Mouse (Mus musculus): ENCODE measurements at regions not wholly inside any gene's neighbourhood (a gene's known extent, or its start where the extent isn't known, plus 50 kb on each side); places are given as distances from the start of the nearest gene placed in this dataset.

DNA sequence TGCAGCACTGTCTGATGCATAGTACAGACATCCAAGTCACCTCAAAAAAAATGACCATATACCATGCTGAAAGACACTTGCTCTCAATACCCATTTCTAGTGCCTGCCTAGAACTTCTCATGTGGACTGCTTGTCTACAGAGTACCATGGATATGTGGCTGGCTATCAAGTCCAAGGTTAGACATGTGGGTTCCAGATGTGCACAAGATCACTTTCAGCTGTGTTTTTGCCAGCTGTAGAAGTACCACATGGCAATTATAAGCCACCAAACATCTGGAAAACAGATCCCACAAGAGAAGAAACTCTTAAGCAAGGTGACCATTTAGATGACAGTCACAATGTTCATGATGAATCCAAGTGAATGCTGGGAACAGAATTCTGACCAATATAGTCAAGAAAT is 409.8 kb downstream of the Insc start:
- no peaks in the 10 kb centered on the region for H3K4me1 ChIP-seq (ENCODE audit: control insufficient read depth, insufficient read depth, low read length)
- H3K36me3 ChIP-seq (replicated peaks; ENCODE audit: control insufficient read depth, insufficient read depth, low read depth, low read length) = no peaks in the 10 kb centered on the region
- DNase-seq (ENCODE audit: low spot score) (peak; percentile 81), ATAC-seq (replicated peaks; ENCODE audit: insufficient number of reproducible peaks, low FRiP score, low TSS enrichment, low read depth) (no peak)
- no peak overlapping the region for H3K4me2 ChIP-seq (ENCODE audit: low read depth, low read length)
- no peaks in the 10 kb centered on the region for H3K9me3 ChIP-seq (replicated peaks; ENCODE audit: control insufficient read depth, low read length)
- H3K27ac ChIP-seq (replicated peaks; ENCODE audit: low read depth, low read length) = no peak overlapping the region
- no peak overlapping the region for H3K4me3 ChIP-seq (ENCODE audit: low read depth, low read length)
- H3K9ac ChIP-seq (replicated peaks; ENCODE audit: low read length) = no peak overlapping the region
- no peaks in the 10 kb centered on the region for H3K27me3 ChIP-seq (ENCODE audit: control insufficient read depth, insufficient read depth, low read length)

DNA sequence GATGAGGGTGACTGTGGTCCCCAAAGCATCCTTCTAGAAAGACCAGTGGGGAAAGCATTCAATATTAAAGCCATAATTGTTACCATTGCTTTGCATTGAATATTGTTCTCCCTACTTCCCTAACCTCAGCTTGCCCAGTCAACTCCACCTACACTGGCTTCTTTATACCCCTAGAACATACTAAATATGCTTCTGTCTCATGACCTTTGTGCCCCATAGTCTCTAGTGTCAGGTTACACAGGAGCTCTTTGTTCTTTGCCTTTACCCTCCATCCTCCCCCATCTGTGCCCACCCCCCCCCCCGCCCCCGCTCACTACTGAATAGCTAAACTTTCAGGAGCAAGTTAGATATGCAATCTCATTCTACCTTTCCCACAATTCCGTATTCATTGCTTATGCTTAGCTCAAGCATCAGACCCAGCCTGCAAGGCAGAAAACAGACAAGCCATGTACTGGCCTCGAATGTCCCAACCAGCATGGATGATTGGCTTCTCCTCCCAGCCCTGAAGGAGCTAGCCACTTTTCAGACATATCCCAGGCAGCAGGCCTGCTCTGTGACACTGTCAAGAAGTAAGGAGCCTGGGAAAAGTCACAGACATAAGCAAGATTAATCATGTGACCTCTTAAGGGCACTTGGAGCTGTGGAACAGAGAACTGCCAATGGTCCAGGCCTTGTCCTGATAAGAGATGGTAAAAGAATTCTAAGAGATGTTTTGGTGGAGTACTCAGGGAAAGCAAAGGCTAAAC is 410.4 kb downstream of the Insc start:
- ATAC-seq (replicated peaks; ENCODE audit: insufficient number of reproducible peaks, low FRiP score, low TSS enrichment, low read depth) = 0 out of 2 replicates have a peak, but pooled peaks have one; percentile 29
- DNase-seq (ENCODE audit: low spot score) = peak; percentile 26
- Histone ChIP-seq H3K4me1 (ENCODE audit: control insufficient read depth, insufficient read depth, low read length) (no peaks in the 10 kb centered on the region), H3K27me3 (ENCODE audit: control insufficient read depth, insufficient read depth, low read length) (no peaks in the 10 kb centered on the region), H3K36me3 (replicated peaks; ENCODE audit: control insufficient read depth, insufficient read depth, low read depth, low read length) (no peaks in the 10 kb centered on the region), H3K4me2 (ENCODE audit: low read depth, low read length) (no peak overlapping the region), H3K4me3 (ENCODE audit: low read depth, low read length) (no peak overlapping the region), H3K27ac (replicated peaks; ENCODE audit: low read depth, low read length) (no peak overlapping the region), H3K9me3 (replicated peaks; ENCODE audit: control insufficient read depth, low read length) (no peaks in the 10 kb centered on the region), H3K9ac (replicated peaks; ENCODE audit: low read length) (no peak overlapping the region)
- 38% methylated on average over 4 of the region's 4 CpGs for WGBS

DNA sequence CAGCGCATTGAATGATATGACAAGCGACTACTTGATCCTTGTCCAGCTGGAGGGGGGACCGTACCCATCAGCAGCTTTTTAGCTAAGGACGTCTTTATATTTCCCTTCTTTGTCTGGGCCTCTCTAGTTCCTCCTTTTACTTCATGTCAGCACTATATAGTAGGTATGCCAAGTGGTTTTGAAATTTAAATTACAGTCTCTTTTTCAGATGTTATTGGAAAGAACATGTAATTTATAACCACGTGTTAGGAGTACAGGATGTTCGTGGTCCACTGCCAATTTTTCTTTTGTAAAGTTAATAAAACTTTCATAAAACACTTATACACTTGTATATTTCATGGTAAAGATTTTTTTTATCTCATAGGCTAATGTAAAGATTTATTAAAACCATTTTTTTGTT is 426.5 kb downstream of the Insc start:
- DNase-seq (ENCODE audit: low spot score) = no peak
- Histone ChIP-seq H3K9me3 (replicated peaks; ENCODE audit: control insufficient read depth, low read length) (no peaks in the 10 kb centered on the region), H3K9ac (replicated peaks; ENCODE audit: low read length) (no peak overlapping the region), H3K4me1 (ENCODE audit: control insufficient read depth, insufficient read depth, low read length) (no peaks in the 10 kb centered on the region), H3K4me3 (ENCODE audit: low read depth, low read length) (no peak overlapping the region), H3K27me3 (ENCODE audit: control insufficient read depth, insufficient read depth, low read length) (no peaks in the 10 kb centered on the region), H3K4me2 (ENCODE audit: low read depth, low read length) (no peak overlapping the region), H3K36me3 (replicated peaks; ENCODE audit: control insufficient read depth, insufficient read depth, low read depth, low read length) (no peaks in the 10 kb centered on the region), H3K27ac (replicated peaks; ENCODE audit: low read depth, low read length) (no peak overlapping the region)
- ATAC-seq (replicated peaks; ENCODE audit: insufficient number of reproducible peaks, low FRiP score, low TSS enrichment, low read depth) = no peak
- 57% methylated on average over 6 of the region's 6 CpGs for WGBS

DNA sequence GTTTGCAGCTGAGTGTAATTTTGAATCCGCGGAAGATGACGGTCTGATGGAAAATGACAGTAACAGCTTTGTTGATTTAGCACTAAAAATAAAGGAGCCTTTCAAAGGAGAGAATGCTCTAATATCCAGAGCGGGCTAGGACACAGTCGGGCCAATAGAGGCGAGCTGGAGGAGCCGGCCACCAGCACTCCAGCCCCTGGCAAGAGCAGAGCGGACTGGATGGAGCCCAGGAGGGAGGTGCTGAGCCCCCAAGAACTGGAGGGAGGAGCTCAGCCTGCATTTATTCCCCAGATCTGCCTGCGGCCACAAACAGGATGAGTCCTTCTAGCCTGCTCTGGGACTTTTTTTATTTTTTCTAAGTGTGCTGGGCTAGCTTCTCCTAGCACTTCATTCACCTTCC is 426.9 kb downstream of the Insc start:
- 29% methylated on average over 9 of the region's 9 CpGs for WGBS
- Histone ChIP-seq H3K4me2 (ENCODE audit: low read depth, low read length) (no peak overlapping the region), H3K27me3 (ENCODE audit: control insufficient read depth, insufficient read depth, low read length) (no peaks in the 10 kb centered on the region), H3K4me1 (ENCODE audit: control insufficient read depth, insufficient read depth, low read length) (no peaks in the 10 kb centered on the region), H3K9ac (replicated peaks; ENCODE audit: low read length) (no peak overlapping the region), H3K27ac (replicated peaks; ENCODE audit: low read depth, low read length) (no peak overlapping the region), H3K9me3 (replicated peaks; ENCODE audit: control insufficient read depth, low read length) (no peaks in the 10 kb centered on the region), H3K36me3 (replicated peaks; ENCODE audit: control insufficient read depth, insufficient read depth, low read depth, low read length) (no peaks in the 10 kb centered on the region), H3K4me3 (ENCODE audit: low read depth, low read length) (no peak overlapping the region)
- DNase-seq (ENCODE audit: low spot score) (peak; percentile 14), ATAC-seq (replicated peaks; ENCODE audit: insufficient number of reproducible peaks, low FRiP score, low TSS enrichment, low read depth) (no peak)

DNA sequence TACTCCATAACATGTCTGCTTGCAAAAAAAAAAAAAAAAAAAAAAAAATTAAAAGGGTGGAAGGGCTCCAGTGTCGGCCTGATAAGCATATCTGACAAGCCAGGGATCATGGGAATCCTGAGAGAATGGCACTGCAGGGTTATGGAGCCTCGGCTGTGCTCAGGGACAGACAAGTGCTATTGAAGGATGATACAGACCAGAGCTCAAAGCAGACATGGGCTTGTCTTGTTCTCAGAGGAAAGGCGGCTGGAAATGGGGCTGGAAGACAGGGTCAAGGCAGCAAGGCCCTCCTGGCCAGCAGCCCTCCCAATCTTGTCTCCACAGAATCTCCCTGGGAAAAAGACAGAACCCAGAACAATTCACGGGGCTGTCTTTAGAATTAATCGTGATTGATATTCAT is 449.0 kb downstream of the Insc start:
- no peak overlapping the region for H3K9ac ChIP-seq (replicated peaks; ENCODE audit: low read length)
- no peak for ATAC-seq (replicated peaks; ENCODE audit: insufficient number of reproducible peaks, low FRiP score, low TSS enrichment, low read depth)

DNA sequence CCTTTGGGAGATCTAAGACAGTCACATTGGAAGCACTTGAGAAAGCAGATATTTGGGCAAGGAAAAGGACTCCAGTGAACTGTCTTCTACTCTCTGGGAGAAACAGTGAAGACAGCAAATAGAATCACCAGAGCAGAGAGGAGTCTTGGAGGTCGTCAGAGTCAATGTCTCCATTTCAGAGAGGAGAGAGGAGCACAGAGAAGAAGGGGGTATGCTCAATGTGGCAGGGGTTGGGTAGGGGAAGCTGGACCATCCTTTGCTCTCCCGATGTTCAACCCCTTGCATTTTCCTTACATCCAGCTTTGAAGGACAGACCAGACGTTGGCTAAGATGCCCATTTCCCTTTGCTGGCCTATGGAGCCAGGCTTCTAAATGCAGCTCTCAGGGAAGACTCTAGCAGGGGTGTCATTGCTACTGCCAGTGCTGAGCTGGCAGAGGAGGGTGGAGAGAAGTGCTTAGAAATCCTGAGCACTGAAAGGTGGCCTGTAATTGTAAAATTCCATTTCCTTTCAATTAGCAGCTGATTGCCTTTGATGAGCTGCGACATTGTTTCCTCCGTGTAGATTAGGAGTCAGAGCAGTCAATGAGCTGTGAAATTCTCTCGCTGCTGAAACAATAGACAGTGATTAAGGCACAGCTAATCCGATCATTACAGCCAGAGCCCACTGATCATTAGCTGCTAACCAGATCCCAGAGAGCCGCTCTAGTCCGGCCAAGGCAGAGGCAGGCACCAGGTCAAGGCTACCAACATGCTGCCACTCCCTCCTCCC is 449.7 kb downstream of the Insc start:
- Histone ChIP-seq H3K27ac (replicated peaks; ENCODE audit: low read depth, low read length) (no peak overlapping the region), H3K9me3 (replicated peaks; ENCODE audit: control insufficient read depth, low read length) (no peaks in the 10 kb centered on the region), H3K4me3 (ENCODE audit: low read depth, low read length) (no peak overlapping the region), H3K9ac (replicated peaks; ENCODE audit: low read length) (no peak overlapping the region), H3K4me1 (ENCODE audit: control insufficient read depth, insufficient read depth, low read length) (no peaks in the 10 kb centered on the region), H3K27me3 (ENCODE audit: control insufficient read depth, insufficient read depth, low read length) (no peaks in the 10 kb centered on the region), H3K36me3 (replicated peaks; ENCODE audit: control insufficient read depth, insufficient read depth, low read depth, low read length) (no peaks in the 10 kb centered on the region), H3K4me2 (ENCODE audit: low read depth, low read length) (no peak overlapping the region)
- no peak for DNase-seq (ENCODE audit: low spot score)
- ATAC-seq (replicated peaks; ENCODE audit: insufficient number of reproducible peaks, low FRiP score, low TSS enrichment, low read depth) = 0 out of 2 replicates have a peak, but pooled peaks have one; percentile 29
- 15% methylated on average over 9 of the region's 9 CpGs for WGBS

More for the DNA sequence above, 449.0 kb downstream of the Insc start:
- no peaks in the 10 kb centered on the region for H3K4me1 ChIP-seq (ENCODE audit: control insufficient read depth, insufficient read depth, low read length)
- no peak overlapping the region for H3K4me2 ChIP-seq (ENCODE audit: low read depth, low read length)
- H3K36me3 ChIP-seq (replicated peaks; ENCODE audit: control insufficient read depth, insufficient read depth, low read depth, low read length) = no peaks in the 10 kb centered on the region
- WGBS = 79% methylated on average over 5 of the region's 5 CpGs
- H3K27ac ChIP-seq (replicated peaks; ENCODE audit: low read depth, low read length) = no peak overlapping the region
- H3K4me3 ChIP-seq (ENCODE audit: low read depth, low read length) = no peak overlapping the region
- H3K27me3 ChIP-seq (ENCODE audit: control insufficient read depth, insufficient read depth, low read length) = no peaks in the 10 kb centered on the region
- no peak for DNase-seq (ENCODE audit: low spot score)
- H3K9me3 ChIP-seq (replicated peaks; ENCODE audit: control insufficient read depth, low read length) = no peaks in the 10 kb centered on the region

DNA sequence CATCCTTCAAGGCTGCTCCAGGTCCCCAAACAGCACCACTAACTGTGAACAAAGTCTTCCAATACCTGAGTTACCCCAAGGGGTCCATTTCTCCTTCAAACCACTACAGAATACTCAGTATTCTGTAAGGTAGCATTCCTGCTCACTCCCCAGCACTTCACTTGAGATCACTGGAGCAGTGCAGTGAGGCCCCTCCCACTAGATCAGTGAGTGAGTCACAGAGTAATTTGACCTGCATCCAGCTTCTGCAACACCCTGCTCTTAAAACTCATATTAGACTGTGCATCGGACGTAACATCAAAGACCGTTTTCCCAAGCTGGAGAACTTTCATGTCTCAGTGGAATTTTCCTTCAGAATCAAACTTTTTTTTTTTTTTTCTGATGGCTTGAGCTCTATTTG is 461.4 kb downstream of the Insc start:
- no peak for ATAC-seq (replicated peaks; ENCODE audit: insufficient number of reproducible peaks, low FRiP score, low TSS enrichment, low read depth)
- Histone ChIP-seq H3K4me3 (ENCODE audit: low read depth, low read length) (no peak overlapping the region), H3K4me1 (ENCODE audit: control insufficient read depth, insufficient read depth, low read length) (no peaks in the 10 kb centered on the region), H3K27me3 (ENCODE audit: control insufficient read depth, insufficient read depth, low read length) (no peaks in the 10 kb centered on the region), H3K9me3 (replicated peaks; ENCODE audit: control insufficient read depth, low read length) (no peaks in the 10 kb centered on the region), H3K4me2 (ENCODE audit: low read depth, low read length) (no peak overlapping the region), H3K9ac (replicated peaks; ENCODE audit: low read length) (no peak overlapping the region), H3K36me3 (replicated peaks; ENCODE audit: control insufficient read depth, insufficient read depth, low read depth, low read length) (no peaks in the 10 kb centered on the region), H3K27ac (replicated peaks; ENCODE audit: low read depth, low read length) (no peak overlapping the region)
- peak; percentile 43 for DNase-seq (ENCODE audit: low spot score)
- 40% methylated on average over 3 of the region's 3 CpGs for WGBS

DNA sequence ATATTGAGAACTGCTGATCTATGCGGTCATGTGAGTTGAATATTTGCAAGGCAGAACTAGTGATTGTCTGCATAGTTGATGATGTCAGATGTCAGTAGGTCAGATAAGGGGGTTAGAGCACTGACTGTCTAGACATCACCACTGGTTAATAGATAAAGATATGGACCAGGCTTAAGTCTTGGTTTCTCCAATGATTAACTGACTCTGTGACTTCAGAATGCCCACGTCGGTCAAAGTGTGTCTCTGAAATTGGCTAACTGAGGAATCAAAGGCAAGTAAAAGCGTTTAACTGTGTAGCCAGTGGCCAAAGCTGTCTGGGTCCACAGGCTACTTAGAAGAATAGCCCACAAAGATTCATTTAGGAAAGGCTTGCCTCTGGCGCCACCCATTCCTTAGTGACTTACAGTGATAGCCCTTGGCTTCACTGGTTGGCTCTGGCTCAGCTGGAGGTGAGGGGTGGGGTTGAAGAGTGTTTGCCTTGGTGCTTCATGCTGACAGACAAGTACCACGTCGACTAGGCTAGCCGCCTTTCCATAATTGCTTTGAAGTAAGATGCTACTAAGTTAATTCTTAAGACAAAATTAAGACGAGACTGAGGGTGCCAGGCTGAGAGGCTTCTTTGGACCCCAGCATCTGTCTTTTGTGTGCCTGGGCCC is 463.1 kb downstream of the Insc start:
- 72% methylated on average over 9 of the region's 9 CpGs for WGBS
- H3K27ac ChIP-seq (replicated peaks; ENCODE audit: low read depth, low read length) = no peak overlapping the region

More for the DNA sequence above, 463.1 kb downstream of the Insc start:
- DNase-seq (ENCODE audit: low spot score) (no peak), ATAC-seq (replicated peaks; ENCODE audit: insufficient number of reproducible peaks, low FRiP score, low TSS enrichment, low read depth) (no peak)
- H3K9me3 ChIP-seq (replicated peaks; ENCODE audit: control insufficient read depth, low read length) = no peaks in the 10 kb centered on the region
- H3K4me3 ChIP-seq (ENCODE audit: low read depth, low read length) = no peak overlapping the region
- H3K9ac ChIP-seq (replicated peaks; ENCODE audit: low read length) = no peak overlapping the region
- no peak overlapping the region for H3K4me2 ChIP-seq (ENCODE audit: low read depth, low read length)
- H3K4me1 ChIP-seq (ENCODE audit: control insufficient read depth, insufficient read depth, low read length) = no peaks in the 10 kb centered on the region
- H3K27me3 ChIP-seq (ENCODE audit: control insufficient read depth, insufficient read depth, low read length) = no peaks in the 10 kb centered on the region
- no peaks in the 10 kb centered on the region for H3K36me3 ChIP-seq (replicated peaks; ENCODE audit: control insufficient read depth, insufficient read depth, low read depth, low read length)
